Mouse (Mus musculus) midbrain, postnatal 0 days (tissue): Measurements from ENCODE around the gene Hist2h2ab. TPM values are rescaled to one million over a fixed set of nuclear protein-coding genes. Genes with fewer than 3 reads are reported as not detected.

ENCODE experiments used
- ATAC-seq: fragments of 200-750 bp; cut with Nextera tagmentation; 2 replicates; pipeline ENCODE4 v1.8.0; 2017; ENCODE audit warnings: moderate number of reproducible peaks, mild to moderate bottlenecking, moderate TSS enrichment, moderate library complexity; ENCODE audit not compliant: low FRiP score
- DNase-seq: peaks from one replicate; pipeline ENCODE4 v3.0.0-alpha.2; 2015; ENCODE audit warnings: low spot score
- H3K27ac ChIP-seq: fragments of 300-500 bp; sonication (generic); 2 replicates; pipeline ENCODE4 v1.5.1; 2014; ENCODE audit warnings: low read depth, mild to moderate bottlenecking, low read length, mixed read lengths
- H3K27me3 ChIP-seq: fragments of 300-500 bp; sonication (generic); 2 replicates; pipeline ENCODE4 v1.6.1; 2014; ENCODE audit warnings: low read length, control low read depth, mixed read lengths; ENCODE audit not compliant: insufficient read depth
- H3K36me3 ChIP-seq: fragments of 300-500 bp; sonication (generic); 2 replicates; pipeline ENCODE4 v1.6.1; 2014; ENCODE audit warnings: low read length, control low read depth, mixed read lengths; ENCODE audit not compliant: insufficient read depth
- H3K4me1 ChIP-seq: fragments of 300-500 bp; sonication (generic); 2 replicates; pipeline ENCODE4 v1.6.1; 2014; ENCODE audit warnings: mild to moderate bottlenecking, control low read depth, antibody characterized with exemption, low read length, mixed read lengths; ENCODE audit not compliant: insufficient read depth
- H3K4me2 ChIP-seq: fragments of 300-500 bp; sonication (generic); 2 replicates; pipeline ENCODE4 v1.6.1; 2014; ENCODE audit warnings: low read depth, mild to moderate bottlenecking, low read length, mixed read lengths; ENCODE audit not compliant: poor library complexity, severe bottlenecking
- H3K4me3 ChIP-seq: fragments of 300-500 bp; sonication (generic); 2 replicates; pipeline ENCODE4 v1.5.1; 2014; ENCODE audit warnings: low read depth, mild to moderate bottlenecking, low read length, moderate library complexity
- H3K9ac ChIP-seq: fragments of 300-500 bp; sonication (generic); replicated peaks from 2 replicates; pipeline ENCODE4 v1.6.1; 2014; ENCODE audit warnings: mild to moderate bottlenecking, low read length, moderate library complexity, mixed read lengths; ENCODE audit not compliant: poor library complexity, severe bottlenecking
- H3K9me3 ChIP-seq: fragments of 300-500 bp; sonication (generic); 2 replicates; pipeline ENCODE4 v1.6.1; 2016; ENCODE audit warnings: low read length, control low read depth
- CTCF ChIP-seq: IDR thresholded peaks from 2 replicates; pipeline ENCODE4 v1.5.1; 2016; ENCODE audit warnings: antibody characterized with exemption, mild to moderate bottlenecking
- WGBS: fragments of 180-500 bp; shearing (Covaris S2); extraction: QIAGEN DNeasy Blood & Tissue Kit; methylation state at CpG from one replicate; pipeline ENCODE4 v1.1.7; 2014; 5-methylcytosine and 5-hydroxymethylcytosine counted together
- polyA plus RNA-seq: library from polyadenylated mRNA; unstranded; fragments of >200 nt; fragmentation: Nextera tagmentation; extraction: Ambion mirVana; gene quantifications from 2 replicates; pipeline ENCODE4 v1.2.1, GENCODE M21; 2015
- total RNA-seq: library from RNA; depleted of rRNA; stranded (reverse); fragments of >200 nt; gene quantifications from 2 replicates; pipeline ENCODE4 v1.2.3, GENCODE M21; 2014

The Hist2h2ab gene
- total and polyA plus RNA-seq, 2 experiments from 2014 or later, result 144 TPM; not detected in 1

DNA sequence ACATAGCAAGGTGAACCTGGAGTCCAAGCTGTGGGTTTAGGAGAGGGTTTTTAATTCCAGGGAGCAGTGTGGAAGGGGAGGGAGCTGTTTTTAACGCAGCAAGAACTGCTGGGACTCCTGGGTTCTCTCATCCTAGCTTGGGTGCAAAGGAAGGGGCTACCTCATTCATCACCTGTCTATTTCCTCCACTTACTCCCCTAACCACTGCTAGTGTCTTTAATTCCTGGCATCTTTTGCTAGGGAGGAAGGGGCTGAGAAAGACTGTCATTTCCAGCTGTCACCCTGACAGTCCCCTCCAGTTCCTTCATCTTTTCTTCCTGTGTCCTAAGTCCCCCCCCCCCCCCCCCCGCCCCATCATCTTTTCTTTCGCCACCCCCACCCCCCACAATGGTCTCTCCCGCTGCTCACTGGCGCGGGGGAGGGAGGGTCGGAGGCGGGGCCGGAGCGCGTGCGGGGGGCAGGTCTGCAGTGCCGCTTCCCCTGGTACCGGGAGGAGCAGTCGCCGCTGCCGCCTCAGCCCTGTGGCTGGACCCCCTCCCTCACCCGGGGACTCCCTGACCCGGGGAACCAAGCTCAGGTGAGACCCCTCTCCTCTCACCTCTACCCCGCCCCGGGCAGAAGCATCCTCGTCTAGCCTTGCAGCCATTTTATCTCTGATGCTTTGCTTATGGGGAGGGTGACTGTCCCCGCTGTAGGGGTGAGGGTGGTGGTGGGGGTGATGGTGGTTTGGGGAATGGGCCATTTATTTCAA is 38.8 kb upstream of the Hist2h2ab start, which contains the start of gene Sv2a:
TSS of gene Sv2a (plus strand) at position 425 of the 751 bp plus-strand sequence.
- H3K27me3 ChIP-seq, result no peaks in the 10 kb centered on the region
- DNase-seq (peak; percentile 72), ATAC-seq (peak; percentile 84)
- no peak for TF ChIP-seq CTCF
- H3K4me2 ChIP-seq, result peak within 1 kb of the TSS; percentile 63
- 0 out of 2 replicates have a peak, but pooled peaks cover 11% of the 10 kb centered on the region for H3K36me3 ChIP-seq
- WGBS, result under 1% methylated on average over 20 of the region's 23 CpGs
- H3K4me1 ChIP-seq, result peaks cover 8% of the 10 kb centered on the region; the same call in 1 of the 2 replicates
- H3K4me3 ChIP-seq, result peak within 1 kb of the TSS; percentile 62
- no peaks in the 10 kb centered on the region for H3K9me3 ChIP-seq
- H3K9ac ChIP-seq, result peak within 1 kb of the TSS; percentile 85
- peak within 1 kb of the TSS; percentile 90 for H3K27ac ChIP-seq

DNA sequence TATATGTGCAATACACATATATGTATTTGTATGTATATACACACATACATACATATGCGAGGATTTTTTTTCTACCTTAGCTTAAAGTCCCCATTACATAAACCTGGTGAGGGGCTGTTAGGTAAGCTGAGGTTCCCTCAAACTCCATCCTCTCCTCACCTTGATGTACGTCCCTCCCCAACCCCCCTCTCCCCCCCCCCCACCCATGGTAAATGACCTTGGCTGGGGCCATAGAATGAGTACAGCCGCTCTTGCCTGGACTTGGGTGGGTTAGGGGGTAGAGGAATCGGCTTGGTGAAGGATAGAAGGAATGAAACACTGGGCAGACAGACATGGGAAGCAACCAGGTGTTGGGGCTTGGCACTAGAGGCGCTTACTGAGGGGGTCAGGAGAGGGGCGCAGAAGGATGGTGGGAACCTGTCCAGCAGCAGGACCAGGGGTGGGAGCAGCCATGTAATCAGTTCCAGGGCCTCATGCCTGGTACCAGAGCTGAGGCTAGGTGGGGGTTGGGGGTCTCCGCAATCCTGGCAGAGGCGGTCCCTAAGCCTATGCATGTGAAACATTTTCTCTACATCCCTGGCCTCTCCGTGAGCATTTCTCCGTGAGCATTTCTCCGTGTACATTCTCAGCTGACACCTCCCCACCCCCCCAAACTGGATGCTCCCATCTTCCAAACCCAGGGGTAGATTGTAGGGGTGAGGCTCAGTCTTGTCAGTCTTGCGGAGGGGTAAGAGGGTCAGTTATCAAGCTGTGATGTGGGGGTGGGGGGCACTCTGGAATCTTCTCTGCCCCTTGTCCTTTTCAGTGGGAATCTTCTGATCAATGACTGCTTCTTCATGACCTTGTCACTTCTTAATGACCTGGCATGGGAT is 37.9 kb upstream of the Hist2h2ab start:
- WGBS, result 25% methylated on average over 12 of the region's 12 CpGs

DNA sequence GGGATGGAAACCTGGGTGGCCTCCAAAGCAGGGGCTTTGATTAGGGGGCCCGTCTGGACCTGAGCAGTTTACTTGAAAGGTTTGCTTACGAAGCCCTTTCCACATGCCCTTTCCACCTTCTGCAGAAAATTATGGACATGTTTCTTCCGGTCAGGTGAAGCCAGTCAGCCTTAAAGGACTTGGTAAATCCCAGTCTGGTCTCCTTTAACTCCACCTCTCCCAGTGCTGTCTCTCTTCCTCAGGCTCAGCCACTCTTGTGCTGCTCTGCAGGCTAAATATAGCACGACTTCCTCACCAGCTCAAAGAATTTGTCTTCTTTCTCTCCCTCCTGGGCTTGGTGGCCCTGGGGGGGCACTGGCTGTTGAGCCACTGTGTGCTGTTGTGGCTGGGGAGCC is 37.3 kb upstream of the Hist2h2ab start:
- H3K9ac ChIP-seq, result peak overlapping the region; percentile 85
- peaks cover 8% of the 10 kb centered on the region; the same call in 1 of the 2 replicates for H3K4me1 ChIP-seq
- TF ChIP-seq CTCF, result no peak
- H3K27ac ChIP-seq, result peak overlapping the region; percentile 90
- WGBS, result 21% methylated on average over 4 of the region's 4 CpGs
- H3K4me3 ChIP-seq, result peak overlapping the region; percentile 62
- H3K4me2 ChIP-seq, result peak overlapping the region; percentile 63
- peaks cover 13% of the 10 kb centered on the region; the same call in 1 of the 2 replicates for H3K36me3 ChIP-seq
- no peaks in the 10 kb centered on the region for H3K9me3 ChIP-seq
- ATAC-seq, result no peak
- H3K27me3 ChIP-seq, result no peaks in the 10 kb centered on the region
- DNase-seq, result no peak

More for the DNA sequence above, 37.9 kb upstream of the Hist2h2ab start:
- H3K36me3 ChIP-seq, result peaks cover 11% of the 10 kb centered on the region; the same call in 1 of the 2 replicates
- no peaks in the 10 kb centered on the region for H3K27me3 ChIP-seq
- ATAC-seq, result peak; percentile 35
- H3K4me3 ChIP-seq, result peak overlapping the region; percentile 62
- H3K27ac ChIP-seq, result peak overlapping the region; percentile 90
- peaks cover 8% of the 10 kb centered on the region; the same call in 1 of the 2 replicates for H3K4me1 ChIP-seq
- H3K4me2 ChIP-seq, result peak overlapping the region; percentile 63
- TF ChIP-seq CTCF, result no peak
- H3K9ac ChIP-seq, result peak overlapping the region; percentile 85
- peak; percentile 38 for DNase-seq
- H3K9me3 ChIP-seq, result no peaks in the 10 kb centered on the region

DNA sequence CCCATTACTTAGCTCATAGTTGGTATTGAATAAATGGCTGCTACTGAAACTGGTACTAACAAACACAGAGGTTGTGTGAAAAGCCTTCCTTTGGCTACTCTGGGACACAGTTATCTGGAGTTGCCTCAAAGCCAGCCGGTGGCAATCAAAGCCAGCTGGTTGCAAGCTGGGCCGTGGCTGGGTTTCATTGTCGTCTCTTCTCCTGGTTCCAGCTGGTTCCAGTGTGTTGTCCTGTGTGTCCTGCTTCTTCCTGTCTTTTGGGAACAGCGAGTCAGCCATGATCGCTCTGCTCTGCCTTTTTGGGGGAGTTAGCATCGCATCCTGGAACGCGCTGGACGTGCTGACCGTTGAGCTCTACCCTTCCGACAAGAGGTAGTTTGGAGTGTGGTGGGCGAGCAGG is 26.7 kb upstream of the Hist2h2ab start:
- Histone ChIP-seq H3K27ac (no peak overlapping the region), H3K4me1 (peaks cover 8% of the 10 kb centered on the region; the same call in 1 of the 2 replicates), H3K9ac (no peak overlapping the region), H3K4me2 (no peak overlapping the region), H3K4me3 (no peak overlapping the region), H3K9me3 (no peaks in the 10 kb centered on the region), H3K27me3 (no peaks in the 10 kb centered on the region), H3K36me3 (peaks cover 48% of the 10 kb centered on the region)
- ATAC-seq (no peak), DNase-seq (no peak)
- TF ChIP-seq CTCF, result no peak
- 70% methylated on average over 12 of the region's 12 CpGs for WGBS

DNA sequence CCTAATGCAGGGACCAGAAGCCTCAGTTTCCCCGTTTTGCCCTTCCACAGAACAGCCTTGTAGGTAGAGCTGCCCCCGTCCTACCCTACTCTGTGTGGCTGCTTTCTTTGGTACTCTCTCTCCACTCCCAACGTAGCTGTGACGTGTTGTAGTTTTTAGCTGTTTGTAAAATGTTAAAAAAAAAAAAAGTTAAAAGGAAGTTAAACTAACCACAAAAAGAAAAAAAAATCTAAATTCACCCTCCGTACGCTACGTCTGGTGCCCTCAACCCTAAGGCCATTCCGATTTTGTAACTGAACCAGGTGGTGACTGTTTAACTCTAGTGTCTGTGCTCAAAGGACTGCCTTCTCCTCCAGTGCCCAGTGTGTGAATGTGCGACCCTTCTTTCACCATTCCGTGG is 24.7 kb upstream of the Hist2h2ab start:
- 90% methylated on average over 10 of the region's 10 CpGs for WGBS
- ATAC-seq, result no peak
- no peak for DNase-seq
- Histone ChIP-seq H3K4me3 (no peak overlapping the region), H3K4me2 (no peak overlapping the region), H3K9me3 (no peaks in the 10 kb centered on the region), H3K4me1 (peaks cover 8% of the 10 kb centered on the region; the same call in 1 of the 2 replicates), H3K27me3 (no peaks in the 10 kb centered on the region), H3K9ac (no peak overlapping the region), H3K27ac (no peak overlapping the region), H3K36me3 (peaks cover 32% of the 10 kb centered on the region)
- no peak for TF ChIP-seq CTCF
